Mouse (Mus musculus): ENCODE results near the gene Tdrkh. TPM values are rescaled to one million over a fixed set of nuclear protein-coding genes. Genes with fewer than 3 reads are reported as not detected.
A peak's percentile ranks its signal among the peaks of the same experiment; 100 is the strongest.

Gene Tdrkh
- total RNA-seq (2017): 7.8 and 9.5 TPM in 2 replicates

GRCm38 (mm10) chr3:94413031-94413679 is at the start of gene Tdrkh:
Gene Tdrkh, plus strand, starts transcription at chr3:94413273.
- peak; percentile 100 for ATAC-seq (replicated peaks in 1 of 2; ENCODE audit: insufficient read depth in 1 of 2, low FRiP score in 2 of 2, low TSS enrichment in 1 of 2, low read depth in 1 of 2, poor library complexity in 2 of 2, severe bottlenecking in 2 of 2)

DNA sequence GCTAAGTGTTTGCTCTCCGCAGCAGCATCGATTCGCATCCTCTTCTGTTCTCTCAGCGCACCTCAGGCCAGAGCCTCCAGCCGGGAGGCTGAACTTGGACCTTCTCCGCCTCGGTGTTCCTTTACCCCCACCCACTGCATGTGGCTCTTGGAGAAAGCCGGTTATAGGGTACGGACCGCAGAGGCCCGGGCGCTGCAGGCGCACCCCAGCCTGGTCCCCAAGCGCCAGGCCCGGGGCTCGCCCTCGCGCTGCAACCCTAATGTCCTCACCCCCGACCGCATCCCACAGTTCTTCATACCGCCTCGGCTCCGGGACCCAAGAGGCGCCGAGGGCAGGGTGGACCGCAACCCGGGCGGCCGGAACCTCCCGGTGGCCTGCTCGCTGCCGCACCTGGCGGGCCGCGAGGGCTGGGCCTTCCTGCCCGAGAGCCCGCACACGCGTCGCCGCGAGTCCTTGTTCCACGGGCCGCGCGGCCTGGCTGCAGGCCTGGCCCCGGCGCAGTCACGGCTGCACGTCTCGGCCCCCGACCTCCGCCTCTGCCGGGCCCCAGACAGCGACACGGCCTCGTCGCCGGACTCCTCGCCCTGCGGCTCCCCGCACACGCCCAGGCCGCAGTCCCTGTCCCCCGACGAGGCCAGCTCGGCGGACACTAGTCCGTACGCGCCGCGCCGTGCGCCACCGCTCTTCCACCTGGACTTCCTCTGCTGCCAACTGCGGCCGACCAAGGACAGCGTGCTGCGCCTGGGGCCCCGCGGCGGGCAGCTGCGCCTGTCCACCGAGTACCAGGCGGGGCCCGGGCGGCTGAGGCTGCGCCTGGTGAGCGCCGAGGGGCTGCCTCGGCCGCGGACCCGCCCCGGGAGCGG is 49.6 kb upstream of the Tdrkh start:
- peak; percentile 18 to 19; a peak in 3 of 4 replicates for ATAC-seq (replicated peaks in 1 of 2; ENCODE audit: insufficient read depth in 1 of 2, low FRiP score in 2 of 2, low TSS enrichment in 1 of 2, low read depth in 1 of 2, poor library complexity in 2 of 2, severe bottlenecking in 2 of 2)

DNA sequence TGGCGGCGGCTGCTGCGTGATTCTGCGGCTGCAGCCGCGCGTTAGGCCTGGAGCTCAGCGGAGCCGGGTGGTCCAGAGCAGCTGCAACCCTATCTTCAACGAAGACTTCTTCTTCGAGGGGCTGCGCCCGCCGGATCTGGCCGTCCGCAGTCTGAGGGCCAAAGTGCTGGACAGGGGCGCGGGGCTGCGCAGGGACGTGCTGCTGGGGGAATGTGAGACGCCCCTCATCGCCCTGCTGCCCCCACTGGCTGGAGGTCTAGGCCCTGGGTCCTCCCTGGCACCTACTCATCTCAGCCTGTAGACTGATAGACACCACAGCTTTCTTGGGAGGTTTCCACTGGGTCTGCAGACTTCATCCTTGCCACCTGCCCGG is 48.9 kb upstream of the Tdrkh start:
- ATAC-seq (replicated peaks in 1 of 2; ENCODE audit: insufficient read depth in 1 of 2, low FRiP score in 2 of 2, low TSS enrichment in 1 of 2, low read depth in 1 of 2, poor library complexity in 2 of 2, severe bottlenecking in 2 of 2): no peak

DNA sequence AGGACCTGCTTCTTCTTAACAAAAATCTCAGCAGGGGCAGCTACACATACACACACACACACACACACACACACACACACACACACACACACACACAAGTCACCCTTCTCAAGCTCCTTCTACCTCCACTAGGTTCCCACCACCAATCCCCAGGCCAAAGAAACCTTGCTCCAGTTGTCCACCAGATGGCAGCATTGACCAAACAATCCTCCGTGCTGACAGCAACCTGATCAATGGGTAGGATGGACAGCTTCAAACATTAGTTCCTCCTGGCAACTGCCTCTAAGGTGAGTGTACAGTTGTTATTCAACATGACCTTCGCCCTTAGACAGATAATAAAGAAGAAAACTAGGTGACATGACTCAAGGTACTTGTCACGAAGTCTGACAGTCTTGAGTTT is 46.3 kb upstream of the Tdrkh start:
- peak; percentile 84 to 89 for ATAC-seq (replicated peaks in 1 of 2; ENCODE audit: insufficient read depth in 1 of 2, low FRiP score in 2 of 2, low TSS enrichment in 1 of 2, low read depth in 1 of 2, poor library complexity in 2 of 2, severe bottlenecking in 2 of 2)

GRCm38 (mm10) chr3:94367511-94367910 is 45.6 kb upstream of the Tdrkh start:
- no peak for ATAC-seq (replicated peaks in 1 of 2; ENCODE audit: insufficient read depth in 1 of 2, low FRiP score in 2 of 2, low TSS enrichment in 1 of 2, low read depth in 1 of 2, poor library complexity in 2 of 2, severe bottlenecking in 2 of 2)

DNA sequence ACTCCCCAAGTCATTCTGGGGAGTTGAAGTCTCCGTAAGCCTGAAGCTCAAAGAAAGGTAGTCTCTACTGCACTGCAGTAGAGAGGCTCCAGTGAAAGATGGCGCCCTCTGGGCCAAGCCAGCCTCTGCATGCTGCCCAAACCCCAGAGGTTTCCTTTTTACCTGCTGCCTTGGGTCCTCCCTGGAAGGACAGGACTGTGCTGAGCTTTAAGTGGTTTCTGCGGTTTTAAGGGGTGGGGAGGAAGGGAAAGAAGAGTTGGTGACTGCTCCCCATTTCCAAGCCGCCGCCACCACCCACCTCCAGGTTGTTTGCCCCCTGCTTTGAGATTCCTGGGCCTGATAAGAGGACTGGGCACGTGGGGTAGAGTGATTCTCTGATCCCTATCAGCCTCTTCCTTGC is 44.4 kb upstream of the Tdrkh start:
- ATAC-seq (replicated peaks in 1 of 2; ENCODE audit: insufficient read depth in 1 of 2, low FRiP score in 2 of 2, low TSS enrichment in 1 of 2, low read depth in 1 of 2, poor library complexity in 2 of 2, severe bottlenecking in 2 of 2): no peak

DNA sequence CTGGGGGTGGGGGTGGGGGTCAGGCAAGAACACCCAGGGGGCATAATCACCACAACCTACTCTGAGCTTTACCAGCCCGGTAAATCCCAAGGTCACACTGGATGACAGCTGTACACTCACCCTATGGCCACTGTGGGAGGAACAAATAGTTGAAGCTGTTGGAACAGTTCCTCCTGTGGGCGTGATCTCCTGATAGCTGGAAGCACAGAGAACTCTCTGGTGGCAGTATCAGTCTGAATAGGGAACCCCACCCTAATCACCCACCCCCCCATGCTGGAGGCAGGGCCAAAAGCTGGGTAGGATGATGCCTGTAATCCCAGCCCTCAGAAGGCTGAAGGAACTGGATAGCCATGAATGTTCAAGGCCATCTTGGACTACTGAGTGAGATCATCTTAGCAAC is 43.4 kb upstream of the Tdrkh start:
- ATAC-seq (replicated peaks in 1 of 2; ENCODE audit: insufficient read depth in 1 of 2, low FRiP score in 2 of 2, low TSS enrichment in 1 of 2, low read depth in 1 of 2, poor library complexity in 2 of 2, severe bottlenecking in 2 of 2): no peak

DNA sequence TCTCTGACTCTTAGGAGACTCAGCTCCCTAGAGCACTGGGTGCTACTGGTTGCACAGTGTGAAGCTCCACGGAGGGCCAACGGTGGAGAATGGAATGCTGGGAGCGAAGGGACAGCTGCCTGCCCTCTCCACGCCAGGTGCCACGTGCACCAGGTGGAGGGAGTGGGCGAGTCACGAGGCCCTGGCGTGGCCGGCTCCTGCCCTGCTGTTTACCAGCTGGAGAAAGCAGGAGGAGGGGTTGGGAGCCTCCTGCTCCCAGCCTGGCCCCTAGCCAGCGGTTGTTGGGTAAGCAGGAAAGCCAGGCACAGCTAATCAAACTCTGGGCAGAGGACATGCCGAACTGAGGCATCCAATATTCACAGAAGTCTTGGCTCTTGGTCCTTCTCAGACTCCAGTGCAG is 41.4 kb upstream of the Tdrkh start:
- ATAC-seq (replicated peaks in 1 of 2; ENCODE audit: insufficient read depth in 1 of 2, low FRiP score in 2 of 2, low TSS enrichment in 1 of 2, low read depth in 1 of 2, poor library complexity in 2 of 2, severe bottlenecking in 2 of 2): no peak

- no peak for ATAC-seq (replicated peaks in 1 of 2; ENCODE audit: insufficient read depth in 1 of 2, low FRiP score in 2 of 2, low TSS enrichment in 1 of 2, low read depth in 1 of 2, poor library complexity in 2 of 2, severe bottlenecking in 2 of 2)
Measured at GRCm38 (mm10) chr3:94372038-94372437, 41.0 kb upstream of the Tdrkh start.

GRCm38 (mm10) chr3:94372641-94373040 is 40.4 kb upstream of the Tdrkh start, which contains the start of gene Rorc:
Gene Rorc, plus strand, starts transcription at chr3:94372794.
- no peak for ATAC-seq (replicated peaks in 1 of 2; ENCODE audit: insufficient read depth in 1 of 2, low FRiP score in 2 of 2, low TSS enrichment in 1 of 2, low read depth in 1 of 2, poor library complexity in 2 of 2, severe bottlenecking in 2 of 2)

DNA sequence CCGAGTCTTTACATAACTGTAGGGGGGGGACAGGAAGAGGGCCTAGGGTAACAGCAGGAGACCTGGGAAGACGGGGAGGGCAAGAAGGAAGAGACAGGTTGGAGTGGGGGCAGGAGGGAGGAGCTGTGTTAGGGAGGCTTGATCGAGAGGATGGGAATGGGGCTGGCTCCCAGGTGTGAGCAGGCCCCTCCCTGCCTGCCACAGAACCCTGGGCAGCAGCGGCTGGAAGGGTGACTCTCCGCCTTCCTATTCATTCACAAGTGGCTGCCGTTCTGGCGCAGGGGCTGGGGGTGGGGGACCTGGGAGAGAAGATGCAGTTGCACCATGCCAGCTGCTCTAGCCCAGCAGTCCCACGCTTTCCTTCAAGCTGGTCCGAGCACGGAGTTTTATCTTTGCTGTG is 40.0 kb upstream of the Tdrkh start:
- no peak for ATAC-seq (replicated peaks in 1 of 2; ENCODE audit: insufficient read depth in 1 of 2, low FRiP score in 2 of 2, low TSS enrichment in 1 of 2, low read depth in 1 of 2, poor library complexity in 2 of 2, severe bottlenecking in 2 of 2)

GRCm38 (mm10) chr3:94373597-94374011 is 39.5 kb upstream of the Tdrkh start:
- no peak for ATAC-seq (replicated peaks in 1 of 2; ENCODE audit: insufficient read depth in 1 of 2, low FRiP score in 2 of 2, low TSS enrichment in 1 of 2, low read depth in 1 of 2, poor library complexity in 2 of 2, severe bottlenecking in 2 of 2)

GRCm38 (mm10) chr3:94374636-94375035 is 38.4 kb upstream of the Tdrkh start:
- no peak for ATAC-seq (replicated peaks in 1 of 2; ENCODE audit: insufficient read depth in 1 of 2, low FRiP score in 2 of 2, low TSS enrichment in 1 of 2, low read depth in 1 of 2, poor library complexity in 2 of 2, severe bottlenecking in 2 of 2)

GRCm38 (mm10) chr3:94375146-94375545 is 37.9 kb upstream of the Tdrkh start:
- ATAC-seq (replicated peaks in 1 of 2; ENCODE audit: insufficient read depth in 1 of 2, low FRiP score in 2 of 2, low TSS enrichment in 1 of 2, low read depth in 1 of 2, poor library complexity in 2 of 2, severe bottlenecking in 2 of 2): peak; percentile 60 to 79

- no peak for ATAC-seq (replicated peaks in 1 of 2; ENCODE audit: insufficient read depth in 1 of 2, low FRiP score in 2 of 2, low TSS enrichment in 1 of 2, low read depth in 1 of 2, poor library complexity in 2 of 2, severe bottlenecking in 2 of 2)
Measured at GRCm38 (mm10) chr3:94375861-94376260, 37.2 kb upstream of the Tdrkh start.

DNA sequence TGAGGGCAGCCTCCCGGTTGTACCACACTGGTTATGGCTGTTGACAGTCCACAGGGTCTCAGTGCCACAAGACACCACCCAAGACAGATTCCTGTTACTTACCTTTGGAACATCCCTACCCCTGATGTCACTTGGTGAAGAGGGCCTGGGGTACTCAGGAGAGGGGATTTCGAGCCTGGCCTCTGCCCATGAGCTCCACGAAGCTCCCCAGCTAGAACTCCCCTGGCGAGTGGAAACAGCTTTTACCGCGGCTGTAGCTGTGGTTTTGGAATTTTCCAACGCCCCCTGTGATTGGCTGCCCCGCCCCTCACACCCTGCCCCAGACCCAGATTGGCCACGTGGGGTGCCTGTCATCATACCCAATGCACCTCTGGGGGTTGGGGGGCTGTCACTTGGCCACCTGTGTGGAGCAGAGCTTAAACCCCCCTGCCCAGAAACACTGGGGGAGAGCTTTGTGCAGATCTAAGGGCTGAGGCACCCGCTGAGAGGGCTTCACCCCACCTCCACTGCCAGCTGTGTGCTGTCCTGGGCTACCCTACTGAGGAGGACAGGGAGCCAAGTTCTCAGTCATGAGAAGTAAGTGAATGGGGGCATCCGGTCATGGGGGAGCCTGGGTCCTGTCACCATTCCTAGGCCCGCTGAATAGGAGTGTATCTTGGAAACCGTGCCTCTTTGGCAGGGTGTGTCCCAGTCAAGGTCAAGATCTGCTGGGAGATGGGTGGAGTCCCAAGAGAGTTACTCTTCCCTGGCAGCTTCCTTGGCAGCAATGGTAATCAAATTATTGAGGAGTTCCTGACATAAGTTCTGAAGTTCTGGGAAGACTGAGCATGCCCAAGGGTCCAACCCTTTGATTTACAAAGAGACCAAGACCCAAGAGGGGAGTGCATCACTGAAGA is 35.8 kb upstream of the Tdrkh start:
- no peak for ATAC-seq (replicated peaks in 1 of 2; ENCODE audit: insufficient read depth in 1 of 2, low FRiP score in 2 of 2, low TSS enrichment in 1 of 2, low read depth in 1 of 2, poor library complexity in 2 of 2, severe bottlenecking in 2 of 2)

DNA sequence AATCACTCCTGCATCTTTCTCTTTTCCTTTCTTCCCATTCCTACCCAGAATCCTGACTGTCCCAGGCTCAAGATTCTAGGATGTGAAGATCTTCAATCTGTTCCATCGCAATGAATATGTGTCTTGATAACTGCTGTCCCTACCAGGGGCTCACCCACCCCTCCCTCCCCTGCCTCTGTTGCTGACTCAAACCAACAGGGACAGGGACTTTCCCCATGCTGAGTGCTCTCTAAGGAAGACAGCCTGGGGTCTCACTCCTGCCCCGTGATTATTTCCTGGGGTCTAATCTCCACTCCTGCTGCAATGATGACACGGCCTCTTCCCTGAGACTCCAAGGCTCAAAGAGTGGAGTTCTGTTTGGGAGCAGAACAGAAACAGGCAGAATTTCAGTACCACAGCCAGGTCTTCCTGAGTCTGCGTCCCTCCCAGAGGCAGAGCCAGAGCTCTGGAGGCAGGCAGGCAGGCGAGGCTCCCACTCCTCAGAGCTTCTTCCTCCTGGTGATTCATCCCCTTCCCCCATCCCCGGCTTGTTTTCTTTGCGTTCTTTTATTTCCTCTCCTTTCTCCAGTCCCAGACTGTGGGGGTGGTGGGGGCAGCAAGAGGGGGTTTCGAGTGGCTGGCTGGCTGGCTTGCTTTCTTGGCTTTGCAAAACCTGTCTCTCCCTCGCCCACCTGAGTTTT is 33.1 kb upstream of the Tdrkh start:
- no peak for ATAC-seq (replicated peaks in 1 of 2; ENCODE audit: insufficient read depth in 1 of 2, low FRiP score in 2 of 2, low TSS enrichment in 1 of 2, low read depth in 1 of 2, poor library complexity in 2 of 2, severe bottlenecking in 2 of 2)

Measured in hematopoietic stem cell, adult 5-6 weeks (primary cell).